Mouse (Mus musculus): ENCODE measurements around the gene Asb2.

- no peak for TF ChIP-seq CTCF (IDR thresholded peaks at IDR 0.05; ENCODE audit: low read depth)
- no peak for TF ChIP-seq EP300 (IDR thresholded peaks at IDR 0.05; ENCODE audit: low read depth)
Measured at GRCm38 (mm10) chr12:103273732-103274131, 82.1 kb downstream of the Asb2 start.
